Mouse (Mus musculus) macrophage (primary cell): ENCODE measurements around the gene Zfp217. TPM values are rescaled to one million over a fixed set of nuclear protein-coding genes. Genes with fewer than 3 reads are reported as not detected.

Experiments used
- H3K27ac ChIP-seq: fragments of 350-480 bp; formaldehyde crosslinking; 2 replicates; pipeline ENCODE4 v1.9.0; 2021
- H3K36me3 ChIP-seq: fragments of 350-480 bp; formaldehyde crosslinking; 2 replicates; pipeline ENCODE4 v1.9.0; 2021; ENCODE audit errors: inconsistent target
- H3K4me3 ChIP-seq: fragments of 350-480 bp; formaldehyde crosslinking; 2 replicates; pipeline ENCODE4 v1.9.0; 2021; ENCODE audit errors: inconsistent target
- H3K79me2 ChIP-seq: fragments of 350-480 bp; formaldehyde crosslinking; 2 replicates; pipeline ENCODE4 v1.9.0; 2021; ENCODE audit errors: inconsistent target
- WGBS: methylation state at CpG from one replicate; pipeline ENCODE4 v1.1.7; 2026; ENCODE audit warnings: inconsistent platforms; ENCODE audit not compliant: missing documents; 5-methylcytosine and 5-hydroxymethylcytosine counted together
- polyA plus RNA-seq: library from polyadenylated mRNA; stranded (reverse); fragments of 250-400 nt; gene quantifications from 3 replicates; pipeline ENCODE4 v1.2.4, GENCODE M21; 2018; ENCODE audit warnings: inconsistent platforms

The Zfp217 gene
- polyA plus RNA-seq, 1 experiment from 2014 or later: 16.9 TPM

DNA sequence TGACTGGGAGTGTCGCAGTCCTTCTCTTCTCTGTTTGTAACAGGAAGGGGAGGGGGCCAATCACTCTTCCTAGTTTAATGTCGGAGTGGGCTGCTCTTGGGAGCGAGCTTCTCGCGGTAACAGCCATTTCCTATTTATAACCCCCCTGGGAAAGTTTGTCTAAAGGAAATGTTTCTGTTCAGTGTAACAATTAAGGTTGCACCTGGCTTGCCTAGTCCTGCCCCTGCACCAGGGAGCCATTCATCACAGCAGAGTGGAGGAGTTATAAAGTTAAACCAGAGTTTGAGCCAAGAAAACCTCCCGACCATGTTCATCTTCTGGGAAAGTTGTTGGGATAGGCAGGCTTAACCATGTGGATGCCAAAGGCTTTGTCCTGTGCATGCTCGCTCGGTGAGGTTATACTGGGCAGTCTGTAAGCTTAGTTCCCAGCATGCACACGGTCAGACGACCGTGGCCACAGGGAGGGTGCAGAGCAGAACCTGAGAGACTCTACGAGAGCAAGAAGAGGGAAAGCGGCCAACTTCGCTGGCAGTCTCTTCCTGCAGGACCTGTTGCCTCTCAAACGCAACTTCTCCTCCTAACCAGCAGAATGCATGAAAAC, 77.2 kb downstream of the Zfp217 start:
- Histone ChIP-seq H3K79me2 (no peaks in the 10 kb centered on the region), H3K36me3 (no peaks in the 10 kb centered on the region), H3K27ac (no peak overlapping the region), H3K4me3 (no peak overlapping the region)
- WGBS: 17% methylated on average over 15 of the region's 15 CpGs

DNA sequence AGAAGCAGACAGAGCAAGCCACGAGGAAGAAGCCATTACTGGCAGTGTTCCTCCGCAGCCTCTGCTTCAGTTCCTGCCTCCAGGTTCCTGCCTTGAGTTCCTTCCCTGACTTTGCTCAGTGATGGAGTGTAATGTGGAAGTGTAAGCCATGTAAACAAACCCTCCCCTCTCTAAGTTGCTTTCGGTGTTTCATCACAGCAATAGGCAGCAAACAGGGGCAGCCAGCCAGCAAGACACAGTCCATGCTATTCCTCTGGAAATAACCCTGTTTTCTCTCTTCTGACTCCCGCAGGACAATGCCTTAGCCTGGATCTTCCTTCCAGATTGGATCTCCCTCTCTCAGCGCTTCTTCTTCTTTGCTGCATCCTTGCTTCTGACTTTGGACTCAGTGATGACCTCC, 77.9 kb downstream of the Zfp217 start:
- Histone ChIP-seq H3K4me3 (no peak overlapping the region), H3K36me3 (no peaks in the 10 kb centered on the region), H3K27ac (no peak overlapping the region), H3K79me2 (no peaks in the 10 kb centered on the region)
- WGBS: 93% methylated on average over 5 of the region's 5 CpGs

DNA sequence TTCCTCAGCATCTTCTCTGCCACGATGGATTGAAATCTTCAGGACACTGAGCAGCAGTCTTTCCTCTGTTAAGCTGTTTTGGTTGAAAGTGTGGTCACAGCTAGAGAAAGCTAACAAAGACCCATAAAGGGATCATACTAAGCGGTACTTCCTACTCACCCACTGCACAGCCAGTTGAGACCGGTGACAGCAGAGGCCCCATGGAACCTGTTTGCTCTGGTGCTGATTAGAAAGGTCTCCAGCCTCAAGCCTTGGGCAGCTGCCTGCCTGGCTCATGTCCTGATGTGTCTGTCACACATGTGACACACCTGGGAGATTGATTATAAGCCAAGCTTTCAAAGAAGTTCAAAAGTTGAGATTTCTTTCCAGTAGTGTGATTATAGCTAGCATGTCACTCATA, 85.5 kb downstream of the Zfp217 start:
- WGBS: 85% methylated on average over 3 of the region's 3 CpGs
- no peaks in the 10 kb centered on the region for H3K79me2 ChIP-seq
- no peak overlapping the region for H3K27ac ChIP-seq
- no peak overlapping the region for H3K4me3 ChIP-seq
- no peaks in the 10 kb centered on the region for H3K36me3 ChIP-seq

DNA sequence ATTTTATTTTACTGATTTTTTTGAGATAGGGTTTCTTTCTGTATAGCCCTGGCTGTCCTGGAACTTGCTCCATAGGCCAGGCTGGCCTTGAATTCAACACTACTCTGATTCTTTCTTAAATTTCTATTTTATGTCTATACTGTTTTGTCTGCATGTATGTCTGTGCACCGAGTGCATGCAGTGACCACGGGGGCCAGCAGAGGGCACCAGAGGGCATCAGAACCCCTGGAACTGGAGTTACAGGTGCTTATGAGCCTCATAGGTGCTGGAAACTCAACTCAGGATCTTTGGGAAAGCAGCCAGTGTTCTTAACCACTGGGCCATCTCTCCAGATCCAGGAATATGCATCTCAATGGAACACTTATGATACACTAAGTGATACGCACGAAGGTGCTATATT, 87.8 kb downstream of the Zfp217 start:
- Histone ChIP-seq H3K36me3 (no peaks in the 10 kb centered on the region), H3K27ac (no peak overlapping the region)
- WGBS: 70% methylated on average over 4 of the region's 4 CpGs

DNA sequence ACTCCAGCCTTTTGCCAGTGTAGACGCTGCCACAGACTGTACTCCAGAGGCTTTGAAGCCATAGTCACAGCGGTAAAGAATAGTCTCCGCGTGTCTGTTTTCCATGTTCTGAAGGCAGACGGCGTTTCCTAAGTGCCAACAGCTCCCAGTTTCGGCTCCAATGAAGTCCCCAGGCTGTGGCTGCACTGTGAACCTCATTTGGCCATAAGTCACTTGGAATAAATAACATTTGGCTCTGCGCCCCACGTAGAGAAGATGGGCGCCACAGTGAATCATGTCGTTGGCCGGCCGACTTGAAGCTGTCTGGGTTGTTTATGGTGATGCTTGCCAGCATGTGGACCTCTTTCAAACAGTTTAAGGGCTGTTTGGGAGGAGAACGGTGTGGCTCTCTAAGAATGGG, 89.1 kb downstream of the Zfp217 start:
- Histone ChIP-seq H3K79me2 (no peaks in the 10 kb centered on the region), H3K36me3 (no peaks in the 10 kb centered on the region), H3K27ac (no peak overlapping the region), H3K4me3 (no peak overlapping the region)
- 91% methylated on average over 13 of the region's 14 CpGs for WGBS

More for the DNA sequence above, 87.8 kb downstream of the Zfp217 start:
- no peak overlapping the region for H3K4me3 ChIP-seq
- H3K79me2 ChIP-seq: no peaks in the 10 kb centered on the region
